Comparison of ENCODE assay signal across 15 mouse cellular contexts in genomic region chr11:44066176-44066575, GRCm38 (mm10).
DNase-seq lines count a peak whose midpoint lies in the region.
"Had no signal": no experiment of that assay in that cellular context is flagged by ENCODE, and none has a peak within 500 bp of the region (broad histone marks: within the 10 kb centered on the region; RNA-seq: fewer than 3 reads in every experiment).

No protein-coding gene starts in this region.

- DNase-seq in cerebellum, postnatal 10 days = peak; percentile 47 to 61
- DNase-seq in cerebellum, adult 9-11 months = no peak
- DNase-seq in heart, postnatal 10 days = peak; percentile 14 to 34
- no peak for DNase-seq in heart, postnatal 25 days (ENCODE audit: low spot score)
- DNase-seq in kidney, postnatal 25 days = peak; percentile 16 to 42
- DNase-seq in kidney, adult 11 months = no peak
- peak; percentile 54 for DNase-seq in adipocyte (ENCODE audit: low spot score)
- DNase-seq: adrenal gland, adult 8-10 months; cerebellum, adult 8-10 months; forebrain, postnatal 0 days; kidney, adult 8-10 months; liver, postnatal 0 days; lung, postnatal 14 days; right cerebral cortex, postnatal 4 days; thymus, postnatal 14 days had no signal

- intact Hi-C loops in heart, postnatal 10 days (cut with DNase I) = no loop called here
- intact Hi-C loops in heart, postnatal 25 days (cut with DNase I) = no loop called here

Comparison
In these comparisons a context has a peak if more than half of its experiments do, and no peak if none do; other contexts are left out.
1. DNase-seq: peak in cerebellum, postnatal 10 days (2 of 2), heart, postnatal 10 days (2 of 2), kidney, postnatal 25 days (2 of 2) and adipocyte (single experiment); none in cerebellum, adult 9-11 months (single experiment), heart, postnatal 25 days (single experiment) and kidney, adult 11 months (single experiment).